Comparison of ENCODE assay signal across 35 mouse cellular contexts in genomic region chr6:54467371-54467770, GRCm38 (mm10). TPM values are rescaled to one million over a fixed set of nuclear protein-coding genes. Genes with fewer than 3 reads are reported as not detected.
DNase-seq lines count a peak whose midpoint lies in the region; ATAC-seq and TF ChIP-seq lines count a peak whose summit lies in the region.
"Had no signal": no experiment of that assay in that cellular context is flagged by ENCODE, and none has a peak within 500 bp of the region (broad histone marks: within the 10 kb centered on the region; RNA-seq: fewer than 3 reads in every experiment).

No protein-coding gene starts in this region.

- 85% methylated on average over 3 of the region's 3 CpGs for WGBS in lung, embryonic 14.5 days
- 29% methylated on average over 3 of the region's 3 CpGs for WGBS in heart, embryonic 13.5 days
- 96% methylated on average over 3 of the region's 3 CpGs for WGBS in midbrain, postnatal 0 days

- H3K9me3 ChIP-seq in lung, embryonic 14.5 days (ENCODE audit: low read depth, low read length): no peaks in the 10 kb centered on the region
- H3K9me3 ChIP-seq in heart, embryonic 13.5 days: no peaks in the 10 kb centered on the region
- H3K9me3 ChIP-seq in midbrain, postnatal 0 days (ENCODE audit: low read length): no peaks in the 10 kb centered on the region
- H3K9me3 ChIP-seq: embryonic facial prominence, embryonic 13.5 days; forebrain, embryonic 13.5 days; hindbrain, embryonic 10.5 days; intestine, embryonic 15.5 days; limb, embryonic 12.5 days; liver, embryonic 12.5 days; midbrain, embryonic 15.5 days; neural tube, embryonic 13.5 days; stomach, embryonic 15.5 days had no signal

- peak overlapping the region; percentile 36; the same call in 1 of the 2 replicates for H3K27ac ChIP-seq in lung, embryonic 14.5 days (ENCODE audit: low read depth)
- peak overlapping the region; percentile 95 for H3K27ac ChIP-seq in heart, embryonic 13.5 days (replicated peaks)
- no peak overlapping the region for H3K27ac ChIP-seq in midbrain, postnatal 0 days (ENCODE audit: low read depth, low read length)
- H3K27ac ChIP-seq: embryonic facial prominence, embryonic 13.5 days; forebrain, embryonic 13.5 days; hindbrain, embryonic 10.5 days; intestine, embryonic 15.5 days; limb, embryonic 12.5 days; liver, embryonic 12.5 days; midbrain, embryonic 15.5 days; neural tube, embryonic 13.5 days; stomach, embryonic 15.5 days had no signal

- H3K9ac ChIP-seq in lung, embryonic 14.5 days: no peak overlapping the region
- H3K9ac ChIP-seq in heart, embryonic 13.5 days: peak overlapping the region; percentile 63; the same call in 1 of the 2 replicates
- no peak overlapping the region for H3K9ac ChIP-seq in midbrain, postnatal 0 days (replicated peaks; ENCODE audit: low read length, poor library complexity, severe bottlenecking)
- H3K9ac ChIP-seq: embryonic facial prominence, embryonic 13.5 days; forebrain, embryonic 13.5 days; intestine, embryonic 15.5 days; limb, embryonic 12.5 days; liver, embryonic 12.5 days; midbrain, embryonic 15.5 days; neural tube, embryonic 13.5 days; stomach, embryonic 15.5 days had no signal

- H3K4me3 ChIP-seq in lung, embryonic 14.5 days (ENCODE audit: low read depth, low read length): no peak overlapping the region
- H3K4me3 ChIP-seq in heart, embryonic 13.5 days: no peak overlapping the region
- H3K4me3 ChIP-seq in midbrain, postnatal 0 days (ENCODE audit: low read depth, low read length): no peak overlapping the region
- H3K4me3 ChIP-seq: embryonic facial prominence, embryonic 13.5 days; erythroblast, embryonic 14.5 days; forebrain, embryonic 13.5 days; hindbrain, embryonic 10.5 days; intestine, embryonic 15.5 days; limb, embryonic 12.5 days; liver, embryonic 12.5 days; midbrain, embryonic 15.5 days; myocyte; neural tube, embryonic 13.5 days; stomach, embryonic 15.5 days had no signal

- no peaks in the 10 kb centered on the region for H3K36me3 ChIP-seq in lung, embryonic 14.5 days (ENCODE audit: insufficient read depth)
- H3K36me3 ChIP-seq in heart, embryonic 13.5 days: no peaks in the 10 kb centered on the region
- no peaks in the 10 kb centered on the region for H3K36me3 ChIP-seq in midbrain, postnatal 0 days (ENCODE audit: insufficient read depth, low read length)
- H3K36me3 ChIP-seq: embryonic facial prominence, embryonic 13.5 days; G1E; hindbrain, embryonic 10.5 days; intestine, embryonic 15.5 days; limb, embryonic 12.5 days; liver, embryonic 12.5 days; midbrain, embryonic 15.5 days; neural tube, embryonic 13.5 days; stomach, embryonic 15.5 days had no signal

- H3K27me3 ChIP-seq in lung, embryonic 14.5 days (ENCODE audit: insufficient read depth, low read length): no peaks in the 10 kb centered on the region
- no peaks in the 10 kb centered on the region for H3K27me3 ChIP-seq in heart, embryonic 13.5 days (replicated peaks)
- H3K27me3 ChIP-seq in midbrain, postnatal 0 days (ENCODE audit: insufficient read depth, low read length): no peaks in the 10 kb centered on the region
- H3K27me3 ChIP-seq: CH12.LX; embryonic facial prominence, embryonic 13.5 days; intestine, embryonic 15.5 days; liver, embryonic 12.5 days; midbrain, embryonic 15.5 days; neural tube, embryonic 13.5 days; stomach, embryonic 15.5 days had no signal

- no peak overlapping the region for H3K4me2 ChIP-seq in lung, embryonic 14.5 days
- peak overlapping the region; percentile 45 for H3K4me2 ChIP-seq in heart, embryonic 13.5 days
- H3K4me2 ChIP-seq in midbrain, postnatal 0 days (ENCODE audit: low read depth, low read length, poor library complexity, severe bottlenecking): no peak overlapping the region
- H3K4me2 ChIP-seq: embryonic facial prominence, embryonic 13.5 days; forebrain, embryonic 13.5 days; intestine, embryonic 15.5 days; limb, embryonic 12.5 days; liver, embryonic 12.5 days; midbrain, embryonic 15.5 days; neural tube, embryonic 13.5 days; stomach, embryonic 15.5 days had no signal

- intact Hi-C loops in heart, postnatal 36 days (cut with DNase I): no loop called here

- TF ChIP-seq CTCF in lung, embryonic 14.5 days (IDR thresholded peaks at IDR 0.05; ENCODE audit: low read depth): no peak
- no peak for TF ChIP-seq CTCF in midbrain, postnatal 0 days (IDR thresholded peaks at IDR 0.05)

- DNase-seq in heart, adult 11 months: peak; percentile 92
- no peak for DNase-seq in heart, postnatal 36 days
- DNase-seq in lung, embryonic 14.5 days: peak; percentile 30
- no peak for DNase-seq in lung, postnatal 36 days
- DNase-seq in telencephalon, adult 2 months (ENCODE audit: low read depth, low spot score): peak; percentile 55
- no peak for DNase-seq in midbrain, postnatal 0 days (ENCODE audit: low spot score)
- DNase-seq: adrenal gland, adult 8-10 months; B cell, adult 2 months; cerebellum, adult 2 months; cerebellum, postnatal 36 days; embryo, embryonic 11 days; kidney, adult 9 months; kidney, postnatal 14 days; layer of hippocampus, postnatal 36 days; lung, adult 18-20 months; lung, postnatal 4 days; right cerebral cortex, postnatal 4 days; thymus, adult 18-20 months; thymus, postnatal 36 days had no signal

- peaks cover 3% of the 10 kb centered on the region; the same call in 1 of the 2 replicates for H3K4me1 ChIP-seq in lung, embryonic 14.5 days (ENCODE audit: insufficient read depth)
- H3K4me1 ChIP-seq in heart, embryonic 13.5 days: peaks cover 82% of the 10 kb centered on the region
- no peaks in the 10 kb centered on the region for H3K4me1 ChIP-seq in midbrain, postnatal 0 days (ENCODE audit: insufficient read depth, low read length)
- H3K4me1 ChIP-seq: embryonic facial prominence, embryonic 13.5 days; limb, embryonic 12.5 days; liver, embryonic 12.5 days; midbrain, embryonic 15.5 days; neural tube, embryonic 13.5 days; stomach, embryonic 15.5 days had no signal

- no peak for ATAC-seq in lung, embryonic 14.5 days (ENCODE audit: insufficient read depth)
- ATAC-seq in heart, embryonic 13.5 days (ENCODE audit: extremely low read depth, insufficient number of reproducible peaks, low FRiP score, low TSS enrichment): peak; percentile 38; the same call in 1 of the 2 replicates
- no peak for ATAC-seq in midbrain, postnatal 0 days (ENCODE audit: low FRiP score)
- ATAC-seq: forebrain, embryonic 13.5 days; hindbrain, embryonic 16.5 days; intestine, embryonic 15.5 days; liver, embryonic 12.5 days; midbrain, embryonic 15.5 days had no signal

RNA-seq across cellular contexts. Expression of gene Wipf3, which starts 38.0 kb away (rescaled TPM):
- total RNA-seq in heart, postnatal 36 days (2021): 10 to 100 TPM; 37.7 to 40.2 TPM
- 1.9 and 2.2 TPM in 2 replicates for polyA plus RNA-seq in lung, embryonic 14.5 days (2014; fragmentation: Nextera tagmentation; extraction: Ambion mirVana)
- polyA plus RNA-seq in heart, embryonic 13.5 days (2015; fragmentation: Nextera tagmentation; extraction: Ambion mirVana): 4.4 and 4.5 TPM in 2 replicates
- total RNA-seq in midbrain, postnatal 0 days (2014; rRNA removed): 4.5 and 5.9 TPM in 2 replicates
- polyA plus RNA-seq in midbrain, postnatal 0 days (2015; fragmentation: Nextera tagmentation; extraction: Ambion mirVana): 1.3 and 1.7 TPM in 2 replicates
- total RNA-seq: megakaryocyte-erythroid progenitor cell, adult 5-6 weeks had no signal
- polyA plus RNA-seq: erythroblast, embryonic 14.5 days; G1E had no signal

Comparison
In these comparisons a context has a peak if more than half of its experiments do, and no peak if none do; other contexts are left out.
1. DNase-seq: peak in heart, adult 11 months (single experiment), lung, embryonic 14.5 days (single experiment) and telencephalon, adult 2 months (single experiment); none in heart, postnatal 36 days (0 of 2), lung, postnatal 36 days (single experiment) and midbrain, postnatal 0 days (single experiment).